Mouse (Mus musculus) urinary bladder, adult 18-20 months (tissue): ENCODE measurements around the gene Rab3a.
A peak's percentile ranks its signal among the peaks of the same experiment; 100 is the strongest.

Experiments
- DNase-seq, 2 experiments: peaks; one replicate each; pipeline ENCODE4 v3.0.0; 2022; ENCODE audit warnings: low spot score in 2 of 2, mixed read lengths in 2 of 2

Gene Rab3a

GRCm38 (mm10) chr8:70754043-70754870 lies at the start of gene Rab3a:
Gene Rab3a (plus strand): TSS chr8:70754679.
- DNase-seq = peak; percentile 88 to 97

DNA sequence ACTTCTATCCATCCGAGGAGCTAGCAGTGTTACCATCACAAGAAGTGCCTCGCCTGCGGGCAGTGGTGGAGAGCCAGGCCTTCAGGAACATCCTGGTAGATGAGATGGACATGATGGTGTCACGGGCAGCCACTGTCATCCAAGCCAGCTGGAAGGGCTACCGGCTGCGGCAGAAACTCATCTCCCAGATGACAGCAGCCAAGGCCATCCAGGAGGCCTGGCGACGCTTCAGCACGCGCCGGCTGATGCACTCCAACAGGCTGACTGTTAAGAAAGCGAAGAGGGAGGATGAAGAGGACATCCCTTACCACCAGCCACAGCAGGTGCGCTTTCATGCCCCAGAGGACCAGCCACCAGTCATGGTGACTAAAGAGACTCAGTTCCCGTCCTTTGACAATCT lies 46.2 kb upstream of the Rab3a start:
- DNase-seq = no peak

DNA sequence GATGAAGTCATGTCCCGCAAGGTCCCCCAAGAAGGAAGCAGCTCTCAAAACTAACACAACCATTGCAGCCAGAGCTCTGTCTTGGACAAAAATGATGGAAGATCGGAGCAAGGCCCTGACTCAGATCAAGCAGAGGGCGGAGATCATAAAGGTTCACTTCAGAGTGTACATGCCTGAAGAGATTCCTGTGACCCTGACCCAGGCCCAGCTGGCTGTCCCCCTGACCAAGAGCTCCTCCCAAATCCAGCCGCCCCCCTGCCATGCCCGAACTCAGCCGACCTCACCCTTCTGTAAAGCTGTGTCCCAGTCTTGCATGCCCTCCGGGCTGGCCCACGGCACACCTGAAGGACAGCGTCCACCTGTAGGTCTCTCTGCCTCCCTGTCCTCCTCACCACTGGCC lies 44.7 kb upstream of the Rab3a start:
- no peak for DNase-seq

- DNase-seq = no peak
Measured at GRCm38 (mm10) chr8:70710296-70710695, 44.2 kb upstream of the Rab3a start.

GRCm38 (mm10) chr8:70711041-70711440 lies 43.4 kb upstream of the Rab3a start:
- no peak for DNase-seq

DNA sequence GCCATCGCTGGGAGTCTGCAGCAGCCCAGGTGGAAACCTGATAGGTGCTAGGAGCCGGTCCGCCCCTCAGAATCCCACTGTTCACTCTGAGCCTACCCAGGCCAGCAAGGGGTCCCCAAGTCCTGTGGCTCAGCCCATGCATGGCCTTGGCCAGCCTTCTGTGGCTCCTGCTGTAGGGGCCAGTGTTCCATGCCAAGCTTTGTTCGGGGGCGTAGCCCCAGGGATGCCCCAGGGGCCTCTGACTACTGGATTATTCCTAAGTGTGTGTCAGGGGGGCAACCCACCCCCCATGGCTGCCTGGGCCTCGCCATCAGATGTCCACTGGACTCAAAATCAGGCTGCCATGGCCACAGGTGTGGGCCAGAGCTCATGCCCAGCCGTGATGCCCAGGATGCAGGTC lies 40.5 kb upstream of the Rab3a start:
- DNase-seq = no peak

- DNase-seq = no peak
Measured at GRCm38 (mm10) chr8:70715086-70715485, 39.4 kb upstream of the Rab3a start.

- DNase-seq = no peak
Measured at GRCm38 (mm10) chr8:70716521-70717400, 37.7 kb upstream of the Rab3a start.

DNA sequence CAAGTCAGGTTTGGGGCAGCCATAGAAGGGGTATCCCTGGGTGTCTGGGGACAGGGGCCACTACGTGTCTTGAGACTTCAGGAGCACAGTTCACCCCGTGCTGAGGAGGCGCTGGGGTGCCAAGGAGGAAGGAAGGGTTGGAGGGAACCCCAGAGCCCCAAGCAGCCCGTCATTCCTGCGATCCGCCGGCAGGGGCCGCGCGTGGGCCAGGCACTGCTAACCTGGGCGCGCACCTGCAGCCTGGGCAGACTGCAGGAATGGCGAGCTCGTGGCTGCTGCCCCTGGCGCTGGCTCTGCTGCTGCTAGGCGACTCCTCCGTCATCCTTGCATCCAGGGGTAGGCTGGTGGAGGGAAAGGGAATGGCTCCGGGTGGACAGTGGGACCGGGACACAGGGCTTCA lies 36.2 kb upstream of the Rab3a start, which contains the start of gene Gm3336:
Gene Gm3336, plus strand, starts transcription at position 247 of the 400 bp plus-strand sequence.
- peak in 1 of 2 experiments; percentile 59 for DNase-seq

DNA sequence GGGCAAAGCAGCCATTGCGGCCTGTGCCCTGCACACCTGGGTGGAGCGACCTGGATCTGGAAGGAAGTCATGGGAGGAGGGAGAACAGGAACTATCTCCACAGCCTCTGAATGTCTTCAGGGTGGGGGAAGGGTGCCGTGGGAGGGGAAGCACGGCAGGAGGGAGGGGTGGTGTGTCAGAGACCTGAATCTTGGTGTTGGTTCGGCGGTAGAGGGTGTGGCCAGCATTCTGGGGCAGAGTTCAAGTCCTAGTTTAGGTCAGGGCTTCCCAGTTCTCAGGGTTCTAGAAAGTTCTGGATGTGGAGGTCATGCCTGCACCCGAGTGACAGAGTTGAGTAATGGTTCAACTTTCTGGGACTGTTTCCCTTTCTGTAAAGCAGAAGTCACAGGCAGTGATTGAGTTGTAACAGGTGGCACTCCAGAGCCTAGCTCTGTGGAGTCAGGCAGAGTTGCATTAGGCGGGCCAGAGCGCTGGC lies 34.6 kb upstream of the Rab3a start:
- DNase-seq = no peak

GRCm38 (mm10) chr8:70720739-70721138 lies 33.7 kb upstream of the Rab3a start:
- peak; percentile 56 to 76 for DNase-seq

DNA sequence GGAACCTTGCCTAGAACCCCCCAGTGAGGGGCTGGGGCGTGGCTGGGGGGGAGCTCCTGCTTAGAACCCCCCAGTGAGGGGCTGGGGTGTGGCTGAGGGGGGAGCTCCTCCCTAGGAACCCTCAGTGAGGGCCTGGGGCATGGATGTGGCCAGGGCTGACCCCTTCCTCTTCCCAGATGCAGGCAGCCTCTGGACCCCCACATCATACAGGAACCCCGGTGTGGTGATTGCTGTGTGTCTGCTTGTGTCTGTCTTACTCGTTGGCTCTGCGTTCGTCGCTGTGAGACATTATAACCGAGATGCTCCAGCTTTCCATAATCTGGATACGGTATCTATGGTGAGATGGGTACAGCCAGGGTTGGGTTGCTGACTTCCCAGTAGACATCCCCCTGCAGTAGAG lies 32.9 kb upstream of the Rab3a start:
- no peak for DNase-seq

DNA sequence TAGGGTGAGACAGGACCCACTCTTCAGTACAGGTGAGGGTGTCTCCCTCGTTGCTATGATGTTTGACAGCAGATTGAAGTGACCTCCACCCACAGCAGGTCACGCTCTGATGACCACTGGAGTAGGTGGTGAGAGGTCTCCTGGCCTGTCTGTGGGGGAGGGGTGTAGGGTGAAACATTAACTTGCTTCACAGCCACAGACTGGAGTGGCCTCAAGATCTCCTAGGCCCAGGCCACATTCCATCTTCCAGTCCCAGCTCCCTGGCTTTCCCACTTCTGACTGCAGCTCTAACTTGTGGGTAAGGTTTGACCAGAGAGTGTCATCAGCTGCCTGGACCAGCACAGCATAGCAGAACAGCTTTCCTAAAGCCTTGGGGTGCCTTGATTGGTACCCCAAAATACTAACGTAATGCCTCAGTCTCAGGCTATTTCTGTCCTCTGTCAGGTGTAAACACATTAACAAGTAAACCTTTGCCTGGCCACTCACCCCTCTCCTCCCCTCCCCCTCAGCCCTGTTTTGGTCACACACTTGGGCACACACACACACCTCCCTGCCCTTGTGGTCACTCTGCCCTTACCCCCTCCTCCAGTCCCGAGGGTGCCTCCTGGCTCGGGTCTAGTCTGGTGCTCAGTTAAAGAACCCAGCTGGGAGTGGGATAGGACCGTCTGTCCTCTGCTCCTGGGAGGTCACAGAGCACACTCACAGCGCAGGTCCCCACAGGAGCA lies 30.8 kb upstream of the Rab3a start, which contains the start of gene Pde4c:
Gene Pde4c, plus strand, starts transcription at position 235 of the 725 bp plus-strand sequence.
- DNase-seq = no peak

DNA sequence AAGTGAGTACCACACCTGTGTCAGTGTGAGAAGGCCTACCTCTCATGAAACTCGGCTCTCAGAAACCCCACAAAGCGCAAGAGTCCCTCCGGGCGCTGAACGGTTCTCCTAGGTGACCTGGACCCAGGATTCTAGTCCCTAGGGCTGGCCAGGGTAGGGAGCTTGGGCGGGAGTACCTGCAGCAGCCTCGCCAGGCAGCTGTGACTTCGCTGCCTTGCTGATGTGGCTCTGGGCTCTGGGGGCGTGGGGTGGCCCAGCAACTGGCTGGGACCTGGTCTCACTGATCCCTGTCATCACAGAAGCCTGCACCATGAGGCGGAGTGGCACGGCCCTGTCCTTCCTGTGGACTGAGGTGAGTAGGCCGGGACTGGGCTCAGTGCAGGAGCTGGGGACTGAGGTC lies 30.3 kb upstream of the Rab3a start:
- no peak for DNase-seq

DNA sequence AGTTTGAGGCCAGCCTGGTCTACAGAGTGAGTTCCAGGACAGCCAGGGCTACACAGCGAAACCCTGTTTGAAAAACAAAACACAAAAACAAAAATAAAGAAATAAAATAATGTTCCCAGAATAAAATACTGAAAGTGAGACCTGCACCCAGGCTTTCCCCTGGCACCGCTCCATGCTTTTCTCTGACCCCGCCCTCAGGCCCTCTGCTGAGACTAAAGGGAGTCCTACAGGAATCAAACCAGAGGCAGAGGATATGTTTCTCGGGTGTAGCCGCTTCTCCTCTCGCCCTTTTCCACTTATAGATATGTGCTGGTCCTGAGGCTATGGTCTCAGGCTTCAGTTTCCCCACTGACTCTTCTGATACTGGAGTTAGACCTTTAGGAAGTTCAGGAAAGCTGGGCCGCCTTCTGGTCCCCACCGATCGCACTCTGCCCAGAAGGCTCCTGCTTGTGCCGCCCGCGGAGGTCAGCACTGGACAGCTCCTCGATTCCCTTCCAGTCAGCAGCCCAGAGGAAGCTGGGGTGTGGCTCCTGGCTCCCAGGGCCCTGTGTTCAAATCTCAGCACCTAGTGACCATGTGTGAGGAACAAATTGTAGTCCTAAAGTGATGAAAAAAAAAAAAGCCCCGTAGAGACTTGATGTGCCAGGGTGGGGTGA lies 28.6 kb upstream of the Rab3a start:
- no peak for DNase-seq

DNA sequence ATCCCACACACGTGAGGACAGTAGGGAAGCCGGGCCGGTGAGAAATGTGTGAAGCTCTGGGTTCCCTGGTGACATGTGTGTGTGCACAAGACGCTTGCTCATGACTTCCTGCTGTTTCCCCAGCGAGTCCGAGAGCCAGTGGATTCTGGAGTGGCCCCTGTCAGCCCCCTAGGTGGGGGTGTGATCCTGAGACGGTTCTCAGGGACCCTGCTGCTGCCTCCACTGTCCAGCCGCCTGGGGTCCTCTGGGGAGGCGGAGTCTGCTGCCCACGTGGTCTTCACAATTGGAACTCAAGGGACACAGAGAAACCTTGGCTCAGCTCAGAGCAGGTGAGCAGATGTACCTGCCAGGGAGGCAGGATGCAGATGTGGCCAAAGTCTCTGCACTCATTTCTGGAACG lies 27.8 kb upstream of the Rab3a start:
- no peak for DNase-seq

DNA sequence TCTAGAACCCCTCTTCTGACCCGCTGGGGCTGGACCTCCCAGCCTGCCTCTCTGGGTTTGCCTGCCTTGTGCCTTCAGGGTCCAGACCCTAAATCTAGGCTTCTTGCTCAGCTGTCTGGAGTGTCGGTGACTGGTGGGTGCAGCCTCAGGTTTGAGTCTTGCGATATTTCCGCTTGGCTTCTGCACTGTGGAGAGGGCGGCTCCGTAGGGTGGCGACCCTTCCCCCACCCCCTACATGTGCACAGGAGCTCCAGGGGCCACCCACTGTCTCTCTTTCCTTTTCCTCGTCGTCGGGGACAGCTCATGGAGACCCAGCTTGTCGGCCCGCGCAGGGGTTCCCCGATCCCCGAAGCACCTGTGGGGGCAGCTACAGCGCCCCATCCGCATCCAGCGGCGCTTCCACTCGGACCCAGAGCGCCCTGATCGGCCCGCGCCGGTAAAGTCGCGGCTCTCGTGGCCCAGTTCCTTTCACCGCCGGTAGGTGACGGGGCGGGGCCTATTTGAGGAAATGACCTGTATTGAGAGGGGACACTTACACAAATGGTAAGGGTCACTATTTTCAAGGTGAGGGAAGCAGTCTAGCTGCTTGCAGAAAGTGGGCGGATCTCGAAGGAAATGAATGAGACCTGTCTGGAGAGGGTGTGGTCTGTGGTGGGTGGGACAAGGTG lies 24.5 kb upstream of the Rab3a start:
- DNase-seq = no peak

DNA sequence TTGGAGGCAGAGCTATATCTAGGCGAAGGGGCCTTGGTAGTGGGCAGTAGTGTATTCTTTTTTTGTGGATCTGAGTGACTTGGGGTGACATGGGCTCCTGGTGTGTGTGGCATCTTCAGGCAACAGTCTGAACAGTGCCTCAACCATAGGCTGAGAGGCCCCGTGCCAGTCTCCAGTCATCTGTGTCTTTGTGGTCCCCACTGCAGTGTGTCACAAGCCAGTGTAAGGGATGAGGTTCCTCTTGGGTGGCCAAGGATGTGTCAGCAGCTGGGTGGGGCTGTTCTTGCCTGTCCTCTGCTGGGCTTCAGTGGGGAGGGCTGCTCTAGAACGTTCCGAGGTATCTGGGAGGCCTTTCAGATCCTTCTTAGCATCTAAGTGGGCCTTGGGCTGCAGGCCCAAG lies 23.5 kb upstream of the Rab3a start:
- no peak for DNase-seq

DNA sequence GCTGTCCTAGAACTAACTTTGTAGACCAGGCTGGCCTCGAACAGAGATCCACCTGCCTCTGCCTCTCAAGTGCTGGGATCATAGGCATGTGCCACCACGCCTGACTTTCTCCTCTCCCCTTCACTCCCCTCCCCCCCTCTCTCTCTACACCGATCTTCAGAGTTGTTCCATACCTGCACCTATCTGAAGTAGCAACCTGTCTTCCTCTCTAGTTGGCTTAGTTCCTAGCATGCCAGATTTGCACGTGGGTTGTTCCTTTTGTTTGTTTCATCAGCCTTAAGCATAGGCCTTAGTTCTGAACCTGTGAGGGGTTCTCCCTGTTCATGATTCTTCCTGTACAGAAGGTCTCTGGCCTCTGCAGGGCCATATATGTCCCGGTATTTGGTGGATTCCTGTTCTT lies 16.8 kb upstream of the Rab3a start:
- no peak for DNase-seq

GRCm38 (mm10) chr8:70738211-70738610 lies 16.3 kb upstream of the Rab3a start:
- DNase-seq = no peak

- DNase-seq = no peak
Measured at GRCm38 (mm10) chr8:70741661-70742060, 12.8 kb upstream of the Rab3a start.
